32 mouse cellular contexts compared by ENCODE assay signal in the genomic region with DNA sequence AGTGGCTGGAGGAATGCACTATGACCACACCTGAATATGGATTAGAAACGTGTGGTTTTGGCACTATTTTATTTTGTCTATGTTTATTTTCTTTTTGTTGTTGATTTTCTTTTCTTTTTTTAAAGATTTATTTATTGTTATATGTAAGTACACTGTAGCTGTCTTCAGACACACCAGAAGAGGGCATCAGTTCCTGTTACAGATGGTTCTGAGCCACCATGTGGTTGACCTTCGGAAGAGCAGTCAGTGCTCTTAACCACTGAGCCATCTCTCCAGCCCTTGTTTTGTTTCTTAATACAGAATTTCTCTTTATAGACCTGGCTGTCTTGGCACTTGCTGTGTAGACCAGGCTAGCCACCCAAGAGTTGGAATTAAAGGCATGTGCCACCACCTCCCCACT. TPM values are rescaled to one million over a fixed set of nuclear protein-coding genes. Genes with fewer than 3 reads are reported as not detected.
DNase-seq lines count a peak whose midpoint lies in the region; ATAC-seq and TF ChIP-seq lines count a peak whose summit lies in the region.
"Had no signal": no experiment of that assay in that cellular context is flagged by ENCODE, and none has a peak within 500 bp of the region (broad histone marks: within the 10 kb centered on the region; RNA-seq: fewer than 3 reads in every experiment).

No protein-coding gene starts in this region.

- WGBS in heart, adult 2 months, result 55% methylated on average over 2 of the region's 2 CpGs
- 36% methylated on average over 2 of the region's 2 CpGs for WGBS in lung, postnatal 0 days

- H3K27ac ChIP-seq in heart, adult 2 months, result no peak overlapping the region
- H3K27ac ChIP-seq in layer of hippocampus, adult 2 months, result peak overlapping the region; percentile 92; the same call in 1 of the 2 replicates
- H3K27ac ChIP-seq in lung, postnatal 0 days (ENCODE audit: low read length), result no peak overlapping the region
- H3K27ac ChIP-seq: embryonic facial prominence, embryonic 12.5 days; embryonic facial prominence, embryonic 15.5 days; gastrocnemius, adult 2 months; heart, embryonic 15.5 days; hindbrain, embryonic 12.5 days; hindbrain, embryonic 15.5 days had no signal

- peaks cover 4% of the 10 kb centered on the region for H3K4me1 ChIP-seq in heart, adult 2 months (ENCODE audit: control insufficient read depth, insufficient read depth, low read length)
- H3K4me1 ChIP-seq in lung, postnatal 0 days (ENCODE audit: insufficient read depth, low read depth, low read length), result peaks cover 5% of the 10 kb centered on the region; the same call in 1 of the 2 replicates
- H3K4me1 ChIP-seq: embryonic facial prominence, embryonic 12.5 days had no signal

- H3K36me3 ChIP-seq in heart, adult 2 months (ENCODE audit: control insufficient read depth, insufficient read depth, low read length), result no peaks in the 10 kb centered on the region
- H3K36me3 ChIP-seq in lung, postnatal 0 days (ENCODE audit: insufficient read depth, low read length), result no peaks in the 10 kb centered on the region
- H3K36me3 ChIP-seq: embryonic facial prominence, embryonic 12.5 days; embryonic facial prominence, embryonic 15.5 days; G1E; heart, embryonic 12.5 days; heart, embryonic 15.5 days; hindbrain, embryonic 12.5 days; hindbrain, embryonic 15.5 days had no signal

- no peaks in the 10 kb centered on the region for H3K27me3 ChIP-seq in heart, adult 2 months (ENCODE audit: control insufficient read depth, insufficient read depth, low read length)
- peaks cover 3% of the 10 kb centered on the region; the same call in 1 of the 2 replicates for H3K27me3 ChIP-seq in lung, postnatal 0 days (replicated peaks; ENCODE audit: insufficient read depth, low read length)

- no peak overlapping the region for H3K4me3 ChIP-seq in heart, adult 2 months
- no peak overlapping the region for H3K4me3 ChIP-seq in layer of hippocampus, adult 2 months
- no peak overlapping the region for H3K4me3 ChIP-seq in lung, postnatal 0 days (ENCODE audit: low read depth, low read length)
- H3K4me3 ChIP-seq: embryonic facial prominence, embryonic 12.5 days; embryonic facial prominence, embryonic 15.5 days; gastrocnemius, adult 2 months; heart, embryonic 12.5 days; heart, embryonic 15.5 days; hindbrain, embryonic 12.5 days; hindbrain, embryonic 15.5 days had no signal

- no peak for TF ChIP-seq EP300 in heart, adult 2 months (IDR thresholded peaks at IDR 0.05; ENCODE audit: insufficient read depth, low read depth, low read length)
- TF ChIP-seq EP300 in lung, postnatal 0 days (IDR thresholded peaks at IDR 0.05), result no peak

- no peak overlapping the region for H3K9ac ChIP-seq in heart, adult 2 months (ENCODE audit: low read depth, low read length)
- no peak overlapping the region for H3K9ac ChIP-seq in lung, postnatal 0 days (replicated peaks; ENCODE audit: low read depth)
- H3K9ac ChIP-seq: embryonic facial prominence, embryonic 12.5 days; embryonic facial prominence, embryonic 15.5 days; forebrain, postnatal 0 days; heart, embryonic 12.5 days; heart, embryonic 15.5 days; hindbrain, embryonic 12.5 days; hindbrain, embryonic 15.5 days had no signal

- intact Hi-C loops in heart, adult 2 months (cut with DNase I), result no loop called here
- intact Hi-C loops in heart, postnatal 25 days (cut with DNase I), result no loop called here

- no peaks in the 10 kb centered on the region for H3K9me3 ChIP-seq in lung, postnatal 0 days (ENCODE audit: low read length)
- H3K9me3 ChIP-seq: embryonic facial prominence, embryonic 12.5 days; embryonic facial prominence, embryonic 15.5 days; G1E; heart, embryonic 12.5 days; heart, embryonic 15.5 days; hindbrain, embryonic 12.5 days; hindbrain, embryonic 15.5 days had no signal

- TF ChIP-seq CTCF in heart, adult 2 months (IDR thresholded peaks at IDR 0.05), result 0 out of 2 replicates have a peak, but pooled peaks have one; percentile 14
- TF ChIP-seq CTCF in layer of hippocampus, adult 2 months (conservative IDR thresholded peaks at IDR 0.05), result peak; percentile 61
- TF ChIP-seq CTCF in lung, postnatal 0 days (IDR thresholded peaks at IDR 0.05), result peak; percentile 16; the same call in 1 of the 2 replicates

- no peak for DNase-seq in heart, adult 2 months
- no peak for DNase-seq in heart, postnatal 25 days (ENCODE audit: low spot score)
- DNase-seq in layer of hippocampus, adult 2 months (ENCODE audit: low spot score in 2 of 2), result no peak
- DNase-seq in layer of hippocampus, postnatal 10 days (ENCODE audit: low spot score in 2 of 2), result no peak
- no peak for DNase-seq in lung, postnatal 0 days (ENCODE audit: low spot score)
- no peak for DNase-seq in lung, postnatal 25 days (ENCODE audit: low spot score)
- DNase-seq: adrenal gland, postnatal 10 days; adrenal gland, postnatal 36 days; B cell, adult 2 months; cerebellum, adult 18-20 months; cerebellum, adult 9-10 months; cerebellum, postnatal 14 days; forebrain, postnatal 0 days; gastrocnemius, adult 2 months; gastrocnemius, postnatal 14 days; heart, adult 11 months; heart, postnatal 10 days; heart, postnatal 4 days had no signal

- ATAC-seq in lung, postnatal 0 days, result no peak
- ATAC-seq: forebrain, embryonic 14.5 days; forebrain, postnatal 0 days; Patski had no signal

- no peaks in the 10 kb centered on the region for H3K79me2 ChIP-seq in heart, adult 2 months (replicated peaks; ENCODE audit: control insufficient read depth, insufficient read depth, low read length)

- TF ChIP-seq POLR2A in heart, adult 2 months (IDR thresholded peaks at IDR 0.05; ENCODE audit: insufficient read depth, low read depth, low read length), result no peak

- no peak overlapping the region for H3K4me2 ChIP-seq in lung, postnatal 0 days (replicated peaks; ENCODE audit: low read depth, low read length)
- H3K4me2 ChIP-seq: embryonic facial prominence, embryonic 12.5 days; embryonic facial prominence, embryonic 15.5 days; heart, embryonic 12.5 days; heart, embryonic 15.5 days had no signal

RNA-seq across cellular contexts. Expression of a gene that starts 5.2 kb away (rescaled TPM):
- total RNA-seq in heart, adult 2 months (2021), result 1 to 10 TPM; 3.0 to 5.1 TPM
- polyA plus RNA-seq in heart, adult 2 months (2012; rRNA removed), result 6.1 and 7.3 TPM in 2 replicates
- total RNA-seq in heart, postnatal 25 days (2021), result 1 to 10 TPM; 4.2 to 5.4 TPM
- 100 to 1,000 TPM; 110 to 119 TPM for total RNA-seq in layer of hippocampus, adult 2 months (2021)
- total RNA-seq in layer of hippocampus, postnatal 10 days (2021), result 10 to 100 TPM; 78.0 to 79.3 TPM
- 16.0 and 17.9 TPM in 2 replicates for polyA plus RNA-seq in lung, postnatal 0 days (2015; fragmentation: Nextera tagmentation; extraction: Ambion mirVana)
- total RNA-seq: G1E had no signal

RNA-seq across cellular contexts. Expression of a gene that starts 9.0 kb away (rescaled TPM):
- 1 to 10 TPM; 4.5 TPM for total RNA-seq in heart, adult 2 months (2021)
- 6.2 and 6.7 TPM in 2 replicates for polyA plus RNA-seq in heart, adult 2 months (2012; rRNA removed)
- 1 to 10 TPM; 5.5 to 6.6 TPM for total RNA-seq in heart, postnatal 25 days (2021)
- 10 to 100 TPM; 21.9 to 26.1 TPM for total RNA-seq in layer of hippocampus, adult 2 months (2021)
- 10 to 100 TPM; 18.4 to 19.1 TPM for total RNA-seq in layer of hippocampus, postnatal 10 days (2021)
- 14.0 and 15.8 TPM in 2 replicates for polyA plus RNA-seq in lung, postnatal 0 days (2015; fragmentation: Nextera tagmentation; extraction: Ambion mirVana)
- total RNA-seq: CH12.LX had no signal
- polyA plus RNA-seq: G1E had no signal

RNA-seq across cellular contexts. Expression of a gene that starts 30.8 kb away (rescaled TPM):
- total RNA-seq in heart, adult 2 months (2021), result 100 to 1,000 TPM; 144 to 159 TPM
- polyA plus RNA-seq in heart, adult 2 months (2012; rRNA removed), result 82.7 and 104 TPM in 2 replicates
- total RNA-seq in heart, postnatal 25 days (2021), result 100 to 1,000 TPM; 143 to 145 TPM
- total RNA-seq in layer of hippocampus, adult 2 months (2021), result 100 to 1,000 TPM; 100 to 105 TPM
- total RNA-seq in layer of hippocampus, postnatal 10 days (2021), result 10 to 100 TPM; 86.3 to 96.3 TPM
- polyA plus RNA-seq in lung, postnatal 0 days (2015; fragmentation: Nextera tagmentation; extraction: Ambion mirVana), result 154 and 180 TPM in 2 replicates

RNA-seq across cellular contexts. Expression of a gene that starts 38.2 kb away (rescaled TPM):
- total RNA-seq in heart, adult 2 months (2021), result not detected
- polyA plus RNA-seq in heart, adult 2 months (2012; rRNA removed), result not detected in 2 replicates
- not detected for total RNA-seq in heart, postnatal 25 days (2021)
- total RNA-seq in layer of hippocampus, adult 2 months (2021), result under 1 TPM in 1 of 2 experiments, not detected in 1; 0.20 TPM
- under 1 TPM; 0.45 to 0.53 TPM for total RNA-seq in layer of hippocampus, postnatal 10 days (2021)
- not detected in 2 replicates for polyA plus RNA-seq in lung, postnatal 0 days (2015; fragmentation: Nextera tagmentation; extraction: Ambion mirVana)
- total RNA-seq: adrenal gland, adult 18-20 months; adrenal gland, postnatal 36 days; CH12.LX; common myeloid progenitor, adult 5-6 weeks; G1E; gastrocnemius, adult 2 months; gastrocnemius, postnatal 14 days; gastrocnemius, postnatal 4 days; heart, postnatal 10 days; heart, postnatal 4 days had no signal
- polyA plus RNA-seq: embryonic facial prominence, embryonic 12.5 days; forebrain, embryonic 11.5 days; G1E; heart, embryonic 12.5 days; heart, embryonic 15.5 days; Patski had no signal

RNA-seq across cellular contexts. Expression of a gene that starts 47.0 kb away (rescaled TPM):
- total RNA-seq in heart, adult 2 months (2021), result 1,000 to 10,000 TPM; 1,964 to 2,328 TPM
- polyA plus RNA-seq in heart, adult 2 months (2012; rRNA removed), result 830 and 1,376 TPM in 2 replicates
- total RNA-seq in heart, postnatal 25 days (2021), result 1,000 to 10,000 TPM; 2,312 to 2,343 TPM
- total RNA-seq in layer of hippocampus, adult 2 months (2021), result 100 to 1,000 TPM; 467 to 494 TPM
- total RNA-seq in layer of hippocampus, postnatal 10 days (2021), result 100 to 1,000 TPM; 406 to 440 TPM
- polyA plus RNA-seq in lung, postnatal 0 days (2015; fragmentation: Nextera tagmentation; extraction: Ambion mirVana), result 669 and 721 TPM in 2 replicates

Comparison
In these comparisons a context has a peak if more than half of its experiments do, and no peak if none do; other contexts are left out.
1. RNA of a gene that starts 5.2 kb away (total RNA-seq): 110 to 119 TPM in layer of hippocampus, adult 2 months and 78.0 to 79.3 TPM in layer of hippocampus, postnatal 10 days; 4.2 to 5.4 TPM in heart, postnatal 25 days and 3.0 to 5.1 TPM in heart, adult 2 months; every median in the first group is over 10 times any median in the second.
2. Peak in every context shown above with its lines, with median percentiles within 50 percentile points of each other: CTCF ChIP-seq.